Mouse (Mus musculus) limb, embryonic 14.5 days (tissue): ENCODE data around the gene Rrp1. TPM values are rescaled to one million over a fixed set of nuclear protein-coding genes. Genes with fewer than 3 reads are reported as not detected.

Experiments
- ATAC-seq: fragments of 200-750 bp; cut with Nextera tagmentation; 2 replicates; pipeline ENCODE4 v1.8.0; 2017; ENCODE audit warnings: low read depth, moderate number of reproducible peaks, moderate TSS enrichment; ENCODE audit not compliant: low FRiP score
- DNase-seq: peaks from one replicate; pipeline ENCODE4 v3.0.0-alpha.2; 2015; ENCODE audit warnings: low spot score
- H3K27ac ChIP-seq: fragments of 300-500 bp; sonication (generic); replicated peaks from 2 replicates; pipeline ENCODE4 v1.5.1; 2014; ENCODE audit warnings: low read depth, mild to moderate bottlenecking, low read length, moderate library complexity, mixed read lengths
- H3K27me3 ChIP-seq: fragments of 300-500 bp; sonication (generic); 2 replicates; pipeline ENCODE4 v1.6.1; 2014; ENCODE audit warnings: low read length, mixed read lengths; ENCODE audit not compliant: control insufficient read depth, insufficient read depth
- H3K36me3 ChIP-seq: fragments of 300-500 bp; sonication (generic); 2 replicates; pipeline ENCODE4 v1.6.1; 2014; ENCODE audit warnings: mild to moderate bottlenecking, low read length, moderate library complexity, mixed read lengths; ENCODE audit not compliant: control insufficient read depth, insufficient read depth
- H3K4me1 ChIP-seq: fragments of 300-500 bp; sonication (generic); 2 replicates; pipeline ENCODE4 v1.6.1; 2014; ENCODE audit warnings: antibody characterized with exemption, low read length, mixed read lengths; ENCODE audit not compliant: control insufficient read depth, insufficient read depth
- H3K4me2 ChIP-seq: fragments of 300-500 bp; sonication (generic); replicated peaks from 2 replicates; pipeline ENCODE4 v1.6.1; 2014; ENCODE audit warnings: low read depth, mild to moderate bottlenecking, low read length, moderate library complexity; ENCODE audit not compliant: severe bottlenecking
- H3K4me3 ChIP-seq: fragments of 300-500 bp; sonication (generic); replicated peaks from 2 replicates; pipeline ENCODE4 v1.5.1; 2014; ENCODE audit warnings: low read length
- H3K9ac ChIP-seq: fragments of 300-500 bp; sonication (generic); 2 replicates; pipeline ENCODE4 v1.6.1; 2014; ENCODE audit warnings: mild to moderate bottlenecking, low read depth, low read length, moderate library complexity; ENCODE audit not compliant: severe bottlenecking
- H3K9me3 ChIP-seq: fragments of 300-500 bp; sonication (generic); 2 replicates; pipeline ENCODE4 v1.6.1; 2016; ENCODE audit warnings: low read length; ENCODE audit not compliant: control insufficient read depth
- POLR2A ChIP-seq: fragments of 200-500 bp; IDR thresholded peaks from 2 replicates; pipeline ENCODE4 v1.8.0; 2012; ENCODE audit warnings: inconsistent platforms, mild to moderate bottlenecking, moderate library complexity, borderline replicate concordance; ENCODE audit not compliant: insufficient read depth, insufficient read length; ENCODE audit errors: extremely low read depth
- WGBS: fragments of 180-500 bp; shearing (Covaris S2); extraction: QIAGEN DNeasy Blood & Tissue Kit; methylation state at CpG from one replicate; pipeline ENCODE4 v1.1.7; 2014; 5-methylcytosine and 5-hydroxymethylcytosine counted together
- polyA plus RNA-seq, 2 experiments: library from polyadenylated mRNA; depleted of rRNA in 1 of 2; stranded (reverse) in 1 of 2; unstranded in 1 of 2; fragments of >200 nt; fragmentation: Nextera tagmentation in 1 of 2; extraction: Ambion mirVana in 1 of 2; gene quantifications; 2 replicates each; pipeline versions ENCODE4 v1.2.1 to v1.2.3; 2012 to 2014

Gene Rrp1
- polyA plus RNA-seq, 2 experiments, result 224 to 279 TPM

DNA sequence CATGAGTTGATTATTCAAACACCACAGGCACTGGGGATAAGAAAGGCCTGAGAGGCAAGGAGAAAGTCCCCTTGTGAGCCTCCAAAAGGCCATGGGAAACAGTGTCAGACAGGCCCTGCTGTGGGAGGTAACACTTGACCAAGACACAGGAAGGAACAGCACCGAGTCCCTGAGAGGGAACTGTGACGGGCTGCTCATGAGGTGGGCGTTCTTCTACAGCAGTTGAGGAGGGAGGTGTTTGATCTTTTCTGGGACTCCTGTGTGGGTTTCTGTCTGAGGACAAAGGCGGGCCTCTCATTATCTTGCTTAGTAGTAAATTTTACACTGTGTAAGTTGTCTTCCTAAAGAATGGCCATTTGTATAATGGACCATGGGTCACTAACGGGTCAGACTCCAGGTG is 27.3 kb downstream of the Rrp1 start:
- H3K27me3 ChIP-seq, result no peaks in the 10 kb centered on the region; the same call in 1 of the 2 replicates
- no peaks in the 10 kb centered on the region for H3K4me1 ChIP-seq
- no peaks in the 10 kb centered on the region for H3K9me3 ChIP-seq
- H3K27ac ChIP-seq, result no peak overlapping the region
- no peak overlapping the region for H3K4me2 ChIP-seq
- no peak for DNase-seq
- H3K4me3 ChIP-seq, result no peak overlapping the region
- no peaks in the 10 kb centered on the region for H3K36me3 ChIP-seq
- no peak for ATAC-seq
- 56% methylated on average over 5 of the region's 5 CpGs for WGBS
- TF ChIP-seq POLR2A, result no peak
- no peak overlapping the region for H3K9ac ChIP-seq

DNA sequence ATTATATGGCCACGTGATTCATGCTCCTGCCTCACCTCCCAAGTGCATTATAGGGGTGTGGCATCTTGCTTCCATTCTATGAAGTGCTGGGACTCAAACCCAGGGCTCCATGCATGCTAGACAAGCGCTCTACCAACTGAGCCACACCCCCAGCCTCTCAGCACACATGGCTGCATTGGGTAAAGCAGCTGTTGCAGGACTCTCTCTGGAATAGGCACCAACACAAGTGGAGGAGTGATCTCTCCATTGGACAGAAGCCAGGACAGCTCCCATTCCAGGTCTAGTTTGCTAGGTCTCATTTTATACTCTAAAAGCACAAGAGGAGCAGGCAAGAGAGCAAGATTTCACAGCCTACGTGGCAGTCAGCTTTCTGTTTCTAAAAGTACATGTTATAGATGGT is 29.3 kb downstream of the Rrp1 start:
- no peak for DNase-seq
- no peaks in the 10 kb centered on the region for H3K4me1 ChIP-seq
- H3K36me3 ChIP-seq, result no peaks in the 10 kb centered on the region
- no peaks in the 10 kb centered on the region for H3K9me3 ChIP-seq
- no peaks in the 10 kb centered on the region for H3K27me3 ChIP-seq
- no peak for TF ChIP-seq POLR2A
- WGBS, result 75% methylated on average over 3 of the region's 3 CpGs
- ATAC-seq, result no peak
- H3K27ac ChIP-seq, result no peak overlapping the region
- H3K4me3 ChIP-seq, result no peak overlapping the region
- H3K4me2 ChIP-seq, result no peak overlapping the region
- no peak overlapping the region for H3K9ac ChIP-seq

DNA sequence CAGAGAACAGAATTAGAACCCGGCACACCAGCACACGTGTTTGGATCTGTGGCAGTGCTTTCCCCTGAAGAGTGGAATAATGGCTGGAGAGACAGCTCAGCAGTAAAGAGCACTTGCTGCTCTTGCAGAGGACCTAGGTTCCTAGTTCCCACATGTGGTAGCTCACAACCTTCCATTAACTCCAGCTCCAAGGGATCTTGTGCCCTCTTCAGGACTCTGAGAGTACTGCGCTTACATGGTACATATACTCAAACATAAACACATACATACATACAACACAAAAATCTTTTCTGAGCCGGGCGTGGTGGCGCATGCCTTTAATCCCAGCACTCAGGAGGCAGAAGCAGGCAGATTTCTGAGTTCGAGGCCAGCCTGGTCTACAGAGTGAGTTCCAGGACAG is 34.3 kb downstream of the Rrp1 start:
- Histone ChIP-seq H3K27me3 (no peaks in the 10 kb centered on the region), H3K9ac (no peak overlapping the region), H3K4me1 (no peaks in the 10 kb centered on the region), H3K4me3 (no peak overlapping the region), H3K9me3 (no peaks in the 10 kb centered on the region), H3K27ac (no peak overlapping the region), H3K36me3 (no peaks in the 10 kb centered on the region), H3K4me2 (no peak overlapping the region)
- DNase-seq (no peak), ATAC-seq (no peak)
- TF ChIP-seq POLR2A, result no peak
- WGBS, result 96% methylated on average over 7 of the region's 7 CpGs

DNA sequence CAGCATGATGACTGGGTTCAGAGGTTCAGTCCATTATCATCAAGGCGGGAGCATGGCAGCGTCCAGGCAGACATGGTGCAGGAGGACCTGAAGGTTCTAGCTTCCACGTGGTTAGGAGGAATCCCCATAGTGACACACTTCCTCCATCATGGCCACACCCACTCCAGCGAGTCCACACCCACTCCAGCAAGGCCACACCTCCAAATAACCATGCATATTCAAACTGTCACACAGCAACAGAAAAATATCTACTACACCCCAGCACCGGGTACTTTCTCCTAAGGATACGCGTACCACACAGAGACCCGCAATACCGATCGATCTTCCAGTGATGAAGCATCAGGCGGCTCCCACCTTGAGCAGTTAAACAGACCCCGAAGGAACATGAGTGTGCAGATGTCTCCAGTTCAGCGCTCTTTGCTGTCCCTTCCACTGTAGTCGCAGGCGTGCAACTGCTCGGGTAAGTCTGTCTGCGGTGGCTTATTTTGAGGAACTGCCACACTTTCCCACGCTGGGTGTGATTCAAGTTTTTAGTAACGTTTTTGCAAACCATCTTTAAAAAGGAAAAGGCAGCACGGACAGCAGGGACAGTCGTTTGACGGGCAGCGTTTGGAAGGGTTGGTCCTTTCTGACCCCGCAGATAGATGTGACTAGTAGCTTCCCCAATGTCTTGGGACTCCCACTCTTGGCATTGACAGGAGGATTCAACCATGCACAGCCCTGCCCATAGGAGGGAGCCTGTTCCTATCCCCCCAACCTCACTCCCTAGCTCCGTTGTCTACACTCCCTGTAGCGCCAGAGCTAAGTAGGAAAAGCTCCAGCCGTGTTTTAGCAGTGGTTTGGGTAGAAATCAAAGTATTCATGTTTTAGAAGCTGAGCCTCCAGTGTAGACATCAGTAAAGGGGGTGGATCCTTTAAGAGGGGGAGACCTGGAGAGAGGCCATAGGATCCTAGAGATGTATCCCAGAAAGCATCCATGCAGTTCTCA is 39.9 kb downstream of the Rrp1 start:
- Histone ChIP-seq H3K36me3 (no peaks in the 10 kb centered on the region), H3K4me3 (no peak overlapping the region), H3K27ac (no peak overlapping the region), H3K27me3 (no peaks in the 10 kb centered on the region), H3K4me2 (no peak overlapping the region), H3K9ac (no peak overlapping the region), H3K9me3 (no peaks in the 10 kb centered on the region), H3K4me1 (no peaks in the 10 kb centered on the region)
- TF ChIP-seq POLR2A, result no peak
- 67% methylated on average over 27 of the region's 27 CpGs for WGBS
- ATAC-seq (no peak), DNase-seq (no peak)

DNA sequence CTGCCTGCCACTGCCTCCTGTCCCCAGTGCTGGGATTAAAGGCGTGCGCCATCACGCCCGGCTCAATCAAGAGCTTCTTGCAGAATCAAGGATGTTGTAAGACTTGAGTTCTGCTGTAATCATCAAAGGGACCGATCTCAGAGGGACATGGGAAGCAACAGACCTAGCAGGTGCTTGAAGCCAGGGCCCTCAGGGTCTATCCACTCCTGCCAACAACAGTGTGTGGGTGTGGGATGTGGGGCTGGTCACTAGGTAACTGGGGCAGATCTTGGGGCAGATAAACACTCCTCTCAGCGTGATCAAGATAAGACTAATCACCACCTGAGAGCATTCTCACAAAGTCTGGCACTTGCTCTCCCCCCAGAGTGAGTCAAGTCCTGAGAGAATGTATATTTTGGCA is 41.1 kb downstream of the Rrp1 start:
- Histone ChIP-seq H3K9ac (no peak overlapping the region), H3K4me2 (no peak overlapping the region), H3K27me3 (no peaks in the 10 kb centered on the region), H3K36me3 (no peaks in the 10 kb centered on the region), H3K4me3 (no peak overlapping the region), H3K27ac (no peak overlapping the region), H3K9me3 (no peaks in the 10 kb centered on the region), H3K4me1 (no peaks in the 10 kb centered on the region)
- 76% methylated on average over 6 of the region's 6 CpGs for WGBS
- ATAC-seq (no peak), DNase-seq (no peak)
- TF ChIP-seq POLR2A, result no peak
